Mouse (Mus musculus) ovary, postnatal 36 days (tissue): Measurements from ENCODE around the gene Vpreb3.
A peak's percentile ranks its signal among the peaks of the same experiment; 100 is the strongest.

Source experiments
- DNase-seq: peaks from one replicate; pipeline ENCODE4 v3.0.0; 2022; ENCODE audit warnings: low spot score, mixed read lengths

Vpreb3 gene

DNA sequence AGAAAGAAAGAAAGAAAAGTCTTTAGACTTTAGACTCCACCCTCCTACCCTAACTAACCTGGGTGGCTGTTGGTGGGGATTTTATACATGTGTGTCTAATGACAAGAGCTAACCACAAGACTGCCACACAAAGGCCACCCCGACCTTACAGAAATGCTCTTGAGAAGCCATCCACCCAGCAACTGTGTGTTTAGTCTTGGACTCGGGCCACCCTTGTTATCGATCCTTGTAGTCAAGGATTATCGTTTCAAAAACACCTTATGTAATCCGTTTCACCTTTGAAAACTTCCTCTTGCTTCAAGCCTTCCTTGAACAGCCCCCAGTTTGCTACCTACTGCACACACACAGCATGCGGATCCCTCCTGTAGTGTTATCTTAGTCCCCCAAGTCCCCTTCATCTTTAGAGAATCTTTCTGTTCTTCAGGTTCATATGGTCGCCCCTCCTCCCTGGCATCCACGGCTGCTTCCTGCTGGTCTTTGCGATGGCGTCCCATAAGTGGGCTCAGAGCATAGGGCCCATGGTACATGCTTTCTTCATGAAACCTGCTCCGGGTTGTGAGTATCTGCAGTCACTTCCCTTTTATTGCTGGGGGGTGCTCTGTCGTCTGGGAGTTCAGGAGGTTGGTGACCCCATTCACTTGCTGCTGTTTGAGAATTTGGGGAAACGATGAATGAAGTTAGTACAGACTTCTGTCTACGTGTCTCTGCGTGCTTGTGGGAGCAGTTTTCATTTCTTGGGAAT, at the start of gene Vpreb3:
Vpreb3 (plus strand) TSS at position 322 of the 742 bp plus-strand sequence.
- DNase-seq: no peak

- peak; percentile 91 for DNase-seq
Observed at GRCm38 (mm10) chr10:75893089-75893750, 49.6 kb upstream of the Vpreb3 start, which contains the start of gene Derl3. TSS of gene Derl3 (plus strand) at chr10:75893413.

DNA sequence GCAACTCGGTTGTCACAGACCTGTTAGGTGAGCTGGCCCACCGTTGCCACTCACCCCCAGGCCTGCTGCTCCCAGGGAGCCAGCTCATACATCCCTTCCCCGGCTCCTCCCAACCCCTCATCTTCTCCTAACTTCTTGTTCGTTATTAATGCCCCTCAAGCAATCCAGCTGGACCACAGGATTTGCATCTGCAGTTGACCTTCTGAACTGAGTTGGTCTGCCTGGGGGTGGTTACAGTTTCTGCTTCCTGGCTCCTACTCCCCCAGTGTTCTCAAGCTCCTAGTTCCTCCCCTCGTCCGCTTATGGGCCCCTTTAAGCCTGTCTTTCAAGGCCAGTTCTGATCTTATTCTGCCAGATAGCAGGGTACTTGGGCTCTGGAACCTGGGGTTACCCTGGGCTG, 48.3 kb upstream of the Vpreb3 start:
- DNase-seq: no peak

GRCm38 (mm10) chr10:75895730-75896129, 47.1 kb upstream of the Vpreb3 start:
- DNase-seq: no peak

DNA sequence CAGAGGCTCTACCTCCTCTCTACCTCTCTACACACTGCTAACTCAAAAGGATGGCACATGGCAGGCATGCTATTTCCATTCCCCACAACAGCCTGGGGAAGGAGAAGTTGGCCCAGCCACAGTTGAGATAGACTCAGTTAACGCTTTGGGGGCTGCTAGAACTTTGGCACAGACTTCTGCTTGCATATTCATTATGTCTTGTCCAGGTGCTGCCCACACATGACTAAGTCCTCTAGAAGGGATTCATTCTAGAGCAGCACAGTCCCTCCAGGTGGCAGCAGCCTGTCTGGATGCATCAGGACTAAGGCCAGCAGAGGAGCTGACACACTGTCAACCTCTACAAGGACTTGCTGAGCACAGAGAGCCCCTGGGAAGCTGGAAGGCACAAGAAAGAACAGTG, 46.6 kb upstream of the Vpreb3 start:
- DNase-seq: no peak

DNA sequence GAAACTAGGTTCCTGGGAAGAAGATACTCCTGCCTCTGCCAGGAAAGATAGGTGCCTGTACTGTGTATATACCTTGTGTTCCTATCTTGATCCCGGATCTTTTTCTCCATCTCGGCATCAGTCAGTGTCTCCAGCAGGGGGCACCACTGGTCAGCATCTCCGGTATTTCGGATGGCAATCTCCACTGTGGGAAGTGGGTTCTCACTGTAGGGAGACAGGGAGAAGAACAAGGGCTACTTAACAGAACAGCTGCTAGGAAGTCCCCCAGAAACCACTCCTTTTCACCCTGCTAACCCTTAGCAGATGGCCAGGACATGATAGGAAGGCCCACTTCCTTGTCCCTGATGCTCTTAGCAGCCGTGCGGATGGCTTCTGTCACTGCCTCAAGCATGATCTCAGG, 45.5 kb upstream of the Vpreb3 start:
- DNase-seq: peak; percentile 70

- DNase-seq: peak; percentile 36
Observed at GRCm38 (mm10) chr10:75898039-75898564, 44.8 kb upstream of the Vpreb3 start.

DNA sequence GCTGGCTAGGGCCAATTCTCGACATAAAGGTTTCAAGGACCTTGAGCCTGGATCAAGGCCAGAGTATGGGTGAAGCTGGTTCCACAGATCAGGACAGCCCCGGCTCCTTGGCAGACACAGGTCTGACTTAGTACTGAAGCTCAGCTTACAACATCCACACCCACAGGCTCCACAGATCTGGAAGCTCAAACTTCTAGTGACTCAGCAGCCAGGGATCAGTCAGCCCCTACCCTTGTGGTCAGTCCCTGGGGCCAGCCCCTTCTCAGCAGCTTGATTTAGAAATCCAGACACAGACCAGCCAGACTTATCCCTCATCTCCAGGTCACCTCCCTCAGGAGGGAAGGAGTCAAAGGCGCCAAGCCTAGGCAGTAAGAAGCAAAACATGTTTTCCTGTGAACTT, 44.0 kb upstream of the Vpreb3 start:
- peak; percentile 70 for DNase-seq

DNA sequence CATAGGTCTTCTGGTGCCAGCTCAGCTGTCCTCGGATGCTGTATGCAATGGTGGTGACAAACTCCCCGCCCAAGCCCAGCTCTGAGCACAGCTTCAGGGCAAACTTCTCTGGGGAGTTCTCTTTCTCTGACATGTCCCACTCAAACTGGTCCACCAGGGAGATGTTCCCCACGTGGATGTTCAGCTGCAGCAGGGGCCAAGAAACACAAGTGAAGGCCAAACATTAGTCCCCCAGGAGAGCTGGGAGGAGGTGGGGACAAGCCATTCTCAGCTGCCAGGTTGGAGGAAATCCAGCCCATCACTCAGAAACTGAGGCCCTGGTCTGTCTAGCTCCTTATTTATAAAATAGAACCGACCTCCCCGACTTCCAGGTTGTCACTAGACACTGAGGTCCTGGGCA, 38.5 kb upstream of the Vpreb3 start:
- no peak for DNase-seq

- no peak for DNase-seq
Observed at GRCm38 (mm10) chr10:75906882-75907281, 36.0 kb upstream of the Vpreb3 start.

DNA sequence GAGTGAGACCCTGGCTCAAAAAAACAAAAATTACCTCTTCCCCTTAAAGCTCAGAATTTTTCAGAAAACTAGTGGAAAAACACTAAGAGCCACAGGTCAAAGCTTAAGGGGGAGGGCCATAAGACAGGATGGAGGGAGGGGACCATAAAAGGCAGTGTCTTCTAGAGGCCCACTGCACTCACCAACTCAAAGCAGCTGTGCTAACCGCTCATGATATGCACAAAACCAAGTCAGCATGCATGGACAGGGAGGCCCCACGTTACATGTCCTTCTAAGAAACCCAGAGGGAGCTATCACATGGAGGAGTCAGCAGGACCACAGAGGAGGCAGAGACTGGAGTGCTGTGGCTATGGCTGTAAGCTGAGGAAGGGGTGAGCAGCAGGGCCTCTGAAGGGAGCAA, 32.2 kb upstream of the Vpreb3 start:
- no peak for DNase-seq

GRCm38 (mm10) chr10:75913013-75913589, 29.8 kb upstream of the Vpreb3 start:
- DNase-seq: no peak

- DNase-seq: no peak
Observed at GRCm38 (mm10) chr10:75915557-75915956, 27.3 kb upstream of the Vpreb3 start.

DNA sequence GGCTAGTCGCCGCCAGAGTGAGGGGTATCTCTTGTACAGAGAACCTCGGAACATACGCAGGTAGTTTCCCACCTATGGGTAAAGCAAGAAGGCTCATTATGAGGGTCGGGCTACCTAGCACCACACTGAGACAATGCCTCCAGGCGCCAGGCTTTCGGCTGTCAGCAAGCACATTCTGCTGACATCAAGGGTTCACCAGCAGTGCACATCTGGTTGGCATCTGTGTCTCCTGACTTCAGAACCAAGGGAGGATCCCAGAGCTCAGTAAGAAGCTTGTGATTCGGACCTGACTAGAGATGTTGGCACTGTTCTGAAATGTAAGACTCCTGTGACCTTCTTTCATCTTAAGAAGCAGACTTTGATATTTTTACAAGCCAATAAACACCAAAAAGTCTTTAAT, 26.0 kb upstream of the Vpreb3 start:
- DNase-seq: no peak

- no peak for DNase-seq
Observed at GRCm38 (mm10) chr10:75919026-75919425, 23.8 kb upstream of the Vpreb3 start.

GRCm38 (mm10) chr10:75921026-75921725, 21.7 kb upstream of the Vpreb3 start, which contains the start of gene Smarcb1:
TSS of gene Smarcb1 (minus strand) at chr10:75921617.
- DNase-seq: peak; percentile 94

GRCm38 (mm10) chr10:75921726-75922560, 20.9 kb upstream of the Vpreb3 start:
- DNase-seq: peak; percentile 41

DNA sequence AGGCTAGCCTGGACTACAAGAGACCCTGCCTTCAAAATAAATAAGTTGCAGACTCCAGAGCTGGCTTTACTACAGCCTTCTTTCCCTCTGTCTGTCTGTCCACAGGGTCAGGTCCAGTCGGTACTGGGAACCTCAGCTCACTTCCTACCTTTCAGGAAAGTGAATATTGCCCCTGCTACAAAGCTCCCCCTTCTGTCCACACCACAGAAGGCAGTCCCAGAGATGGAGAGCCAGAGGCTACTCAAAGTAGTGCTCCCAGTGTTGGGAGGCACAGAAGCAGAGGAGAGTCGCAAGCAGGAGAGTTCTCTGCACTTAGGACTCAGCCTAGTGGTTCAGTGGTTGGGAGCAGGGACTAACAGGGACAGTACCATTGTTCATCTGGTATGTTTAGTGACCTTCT, 18.5 kb upstream of the Vpreb3 start:
- no peak for DNase-seq

- no peak for DNase-seq
Observed at GRCm38 (mm10) chr10:75926396-75926795, 16.5 kb upstream of the Vpreb3 start.

DNA sequence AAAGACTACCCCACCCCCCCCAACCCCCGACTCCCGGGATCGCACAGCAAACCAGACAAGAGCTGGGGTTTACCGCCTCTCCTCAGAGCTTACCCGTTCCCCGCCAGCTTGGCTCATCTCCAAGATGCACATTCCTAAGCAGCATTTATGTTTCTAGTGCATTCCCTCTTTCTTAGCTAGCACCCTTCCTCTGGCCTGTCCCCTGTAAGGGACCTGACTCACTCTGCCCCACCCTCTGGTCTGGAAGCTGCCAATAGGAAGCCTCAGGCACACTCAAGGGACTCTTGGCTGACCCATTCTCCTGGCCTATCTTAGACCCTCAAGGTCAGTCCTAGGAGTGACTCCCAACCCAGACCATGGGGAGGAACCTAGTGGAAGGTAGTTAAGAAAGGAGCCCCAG, 12.6 kb upstream of the Vpreb3 start:
- DNase-seq: no peak

DNA sequence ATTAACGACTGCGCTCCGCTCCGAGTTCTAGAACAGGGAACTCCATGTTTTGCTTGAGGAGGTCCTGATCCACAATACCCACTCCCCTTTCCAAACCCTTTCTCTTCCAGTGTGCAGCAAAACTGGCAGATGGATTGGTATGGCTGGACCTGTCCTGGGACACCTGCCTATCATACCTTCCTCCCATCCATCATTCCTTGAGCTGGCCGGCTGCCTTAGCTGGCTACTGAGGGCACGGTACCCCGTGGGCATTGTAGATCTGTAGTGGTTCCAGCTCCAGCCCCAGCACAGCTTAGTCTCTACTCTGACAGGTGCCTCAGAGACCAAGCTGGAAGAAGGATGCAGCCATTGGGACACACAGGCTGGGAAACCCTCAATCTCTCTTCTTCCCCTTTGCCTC, 11.5 kb upstream of the Vpreb3 start:
- DNase-seq: no peak
